Mouse (Mus musculus) layer of hippocampus, postnatal 10 days (tissue): ENCODE measurements around the gene Brpf3. TPM values are rescaled to one million over a fixed set of nuclear protein-coding genes. Genes with fewer than 3 reads are reported as not detected.
"Not testable (repeated sequence)": the region's sequence is repeated elsewhere in the genome, so short reads cannot be mapped to it uniquely, and the experiment has no call there.

ENCODE experiments used
- DNase-seq, 2 experiments: peaks; one replicate each; pipeline ENCODE4 v3.0.0; 2021; ENCODE audit warnings: low spot score in 2 of 2
- total RNA-seq, 2 experiments: library from RNA; stranded (reverse); gene quantifications; 2 replicates each; pipeline ENCODE4 v1.2.3; 2021

Brpf3 gene
- total RNA-seq, 2 experiments from 2014 or later: 37.2 to 37.7 TPM

GRCm38 (mm10) chr17:28799291-28800160, 1.4 kb upstream of the Brpf3 start:
- no peak for DNase-seq

GRCm38 (mm10) chr17:28800281-28800670, 614 bp upstream of the Brpf3 start:
- DNase-seq: no peak

GRCm38 (mm10) chr17:28801474-28802005, 650 bp downstream of the Brpf3 start:
- peak; percentile 98 to 99 for DNase-seq

- DNase-seq: no peak
These were observed 1.2 kb downstream of the Brpf3 start for GRCm38 (mm10) chr17:28802006-28802481.

- DNase-seq: no peak
These were observed 2.4 kb downstream of the Brpf3 start for GRCm38 (mm10) chr17:28803316-28803715.

GRCm38 (mm10) chr17:28804973-28805372, 4.1 kb downstream of the Brpf3 start:
- DNase-seq: no peak

- no peak for DNase-seq
These were observed 5.9 kb downstream of the Brpf3 start for GRCm38 (mm10) chr17:28806770-28807169.

- no peak for DNase-seq
These were observed 7.8 kb downstream of the Brpf3 start for GRCm38 (mm10) chr17:28808714-28809113.

GRCm38 (mm10) chr17:28809175-28809831, 8.4 kb downstream of the Brpf3 start:
- no peak for DNase-seq

- DNase-seq: no peak
These were observed 11.5 kb downstream of the Brpf3 start for GRCm38 (mm10) chr17:28812345-28812744.

- no peak for DNase-seq
These were observed 13.7 kb downstream of the Brpf3 start for GRCm38 (mm10) chr17:28814529-28815097.

- DNase-seq: no peak
These were observed 14.6 kb downstream of the Brpf3 start for GRCm38 (mm10) chr17:28815384-28816004.

GRCm38 (mm10) chr17:28816326-28816725, 15.4 kb downstream of the Brpf3 start:
- not testable (repeated sequence) for DNase-seq

GRCm38 (mm10) chr17:28816875-28817811, 16.3 kb downstream of the Brpf3 start:
- no peak for DNase-seq

- no peak for DNase-seq
These were observed 19.3 kb downstream of the Brpf3 start for GRCm38 (mm10) chr17:28820189-28820588.

- DNase-seq: peak in 1 of 2 experiments; percentile 25
These were observed 22.3 kb downstream of the Brpf3 start for GRCm38 (mm10) chr17:28823004-28823745.

- DNase-seq: no peak
These were observed 22.9 kb downstream of the Brpf3 start for GRCm38 (mm10) chr17:28823749-28824148.

- no peak for DNase-seq
These were observed 24.0 kb downstream of the Brpf3 start for GRCm38 (mm10) chr17:28824896-28825295.

- no peak for DNase-seq
These were observed 24.6 kb downstream of the Brpf3 start for GRCm38 (mm10) chr17:28825359-28826041.
